Mouse (Mus musculus): Measurements from ENCODE around the gene Rassf2. TPM values are rescaled to one million over a fixed set of nuclear protein-coding genes. Genes with fewer than 3 reads are reported as not detected.

Gene Rassf2
- polyA plus RNA-seq, 2 experiments: 1.2 to 1.9 TPM

DNA sequence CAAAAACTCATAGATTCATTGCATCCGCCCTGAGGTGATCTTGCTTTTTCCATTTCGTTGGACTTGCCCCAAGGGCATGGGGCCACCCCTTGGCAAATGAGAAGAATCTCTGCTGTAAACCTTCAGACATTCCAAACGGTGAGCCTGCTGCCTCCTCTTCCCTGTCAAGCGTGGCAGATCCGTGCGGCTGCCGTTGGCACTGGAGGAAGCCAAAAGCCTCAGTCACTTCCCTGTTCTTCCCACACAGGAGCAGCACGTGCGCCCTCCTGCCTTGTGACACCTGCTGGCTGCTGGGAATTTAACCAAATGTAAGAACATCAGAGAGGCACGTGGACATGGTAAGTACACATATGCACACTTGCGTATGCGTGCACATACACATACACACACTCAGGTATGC is 34.3 kb downstream of the Rassf2 start:
- Histone ChIP-seq H3K27ac (no peak overlapping the region), H3K4me2 (ENCODE audit: low read depth) (no peak overlapping the region), H3K27me3 (ENCODE audit: control insufficient read depth, insufficient read depth, low read length) (no peaks in the 10 kb centered on the region), H3K36me3 (replicated peaks; ENCODE audit: control insufficient read depth, insufficient read depth, low read depth) (no peaks in the 10 kb centered on the region), H3K4me3 (ENCODE audit: insufficient read depth in 1 of 2, low read depth in 2 of 2, low read length in 2 of 2) (no peak overlapping the region), H3K9me3 (ENCODE audit: control insufficient read depth, low read length) (no peaks in the 10 kb centered on the region), H3K4me1 (replicated peaks; ENCODE audit: control insufficient read depth in 2 of 2, insufficient read depth in 2 of 2, low read length in 1 of 2) (no peaks in the 10 kb centered on the region), H3K9ac (replicated peaks) (no peak overlapping the region)
- TF ChIP-seq EP300 (IDR thresholded peaks at IDR 0.05; ENCODE audit: low read depth) (no peak), CTCF (IDR thresholded peaks at IDR 0.05; ENCODE audit: low read depth) (no peak)
- whole genome bisulfite sequencing (ENCODE audit: insufficient replicate concordance): 65% methylated on average over 12 of the region's 12 CpGs
- ATAC-seq (ENCODE audit: insufficient read depth) (no peak), DNase-seq (ENCODE audit: low read depth in 3 of 3, low spot score in 3 of 3) (no peak)

DNA sequence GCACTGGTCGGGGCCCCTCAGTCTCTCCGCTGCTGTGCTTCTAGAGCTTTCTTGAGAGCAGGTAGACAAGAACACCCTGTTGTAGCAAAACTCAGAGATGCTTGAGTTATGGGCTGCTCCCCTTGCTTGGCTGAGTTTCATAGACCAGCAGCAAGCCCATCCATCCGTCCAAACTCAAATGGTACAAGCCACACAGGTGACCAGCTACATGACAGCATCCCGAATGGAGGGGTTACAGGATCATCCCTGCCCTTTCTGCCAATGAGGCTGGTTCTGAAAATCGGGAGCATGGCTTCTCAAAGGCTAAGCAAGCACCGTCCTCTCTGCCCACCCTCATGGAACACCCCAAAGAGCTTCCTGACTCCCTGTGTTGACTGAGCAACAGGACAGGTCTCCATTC is 35.1 kb downstream of the Rassf2 start:
- DNase-seq (ENCODE audit: low read depth in 3 of 3, low spot score in 3 of 3) (no peak), ATAC-seq (ENCODE audit: insufficient read depth) (no peak)
- Histone ChIP-seq H3K4me3 (ENCODE audit: insufficient read depth in 1 of 2, low read depth in 2 of 2, low read length in 2 of 2) (no peak overlapping the region), H3K36me3 (replicated peaks; ENCODE audit: control insufficient read depth, insufficient read depth, low read depth) (no peaks in the 10 kb centered on the region), H3K4me1 (replicated peaks; ENCODE audit: control insufficient read depth in 2 of 2, insufficient read depth in 2 of 2, low read length in 1 of 2) (no peaks in the 10 kb centered on the region), H3K4me2 (ENCODE audit: low read depth) (no peak overlapping the region), H3K9me3 (ENCODE audit: control insufficient read depth, low read length) (no peaks in the 10 kb centered on the region), H3K27me3 (ENCODE audit: control insufficient read depth, insufficient read depth, low read length) (no peaks in the 10 kb centered on the region), H3K27ac (no peak overlapping the region), H3K9ac (replicated peaks) (no peak overlapping the region)
- TF ChIP-seq CTCF (IDR thresholded peaks at IDR 0.05; ENCODE audit: low read depth) (no peak), EP300 (IDR thresholded peaks at IDR 0.05; ENCODE audit: low read depth) (no peak)
- 69% methylated on average over 6 of the region's 6 CpGs for WGBS (ENCODE audit: insufficient replicate concordance)

- no peaks in the 10 kb centered on the region for H3K4me1 ChIP-seq (replicated peaks; ENCODE audit: control insufficient read depth in 2 of 2, insufficient read depth in 2 of 2, low read length in 1 of 2)
- no peak overlapping the region for H3K9ac ChIP-seq (replicated peaks)
- H3K4me2 ChIP-seq (ENCODE audit: low read depth): no peak overlapping the region
- H3K27ac ChIP-seq: no peak overlapping the region
- no peak for DNase-seq (ENCODE audit: low read depth in 3 of 3, low spot score in 3 of 3)
- TF ChIP-seq EP300 (IDR thresholded peaks at IDR 0.05; ENCODE audit: low read depth) (no peak), CTCF (IDR thresholded peaks at IDR 0.05; ENCODE audit: low read depth) (no peak)
- WGBS (ENCODE audit: insufficient replicate concordance): 61% methylated on average over 14 of the region's 14 CpGs
- ATAC-seq (ENCODE audit: insufficient read depth): no peak
- no peak overlapping the region for H3K4me3 ChIP-seq (ENCODE audit: insufficient read depth in 1 of 2, low read depth in 2 of 2, low read length in 2 of 2)
- no peaks in the 10 kb centered on the region for H3K36me3 ChIP-seq (replicated peaks; ENCODE audit: control insufficient read depth, insufficient read depth, low read depth)
- no peaks in the 10 kb centered on the region for H3K27me3 ChIP-seq (ENCODE audit: control insufficient read depth, insufficient read depth, low read length)
- no peaks in the 10 kb centered on the region for H3K9me3 ChIP-seq (ENCODE audit: control insufficient read depth, low read length)
These were observed 36.4 kb downstream of the Rassf2 start for GRCm38 (mm10) chr2:131993563-131994088.

GRCm38 (mm10) chr2:131993151-131993550 is 36.9 kb downstream of the Rassf2 start:
- DNase-seq (ENCODE audit: low read depth in 3 of 3, low spot score in 3 of 3): no peak
- Histone ChIP-seq H3K9ac (replicated peaks) (no peak overlapping the region), H3K36me3 (replicated peaks; ENCODE audit: control insufficient read depth, insufficient read depth, low read depth) (no peaks in the 10 kb centered on the region), H3K9me3 (ENCODE audit: control insufficient read depth, low read length) (no peaks in the 10 kb centered on the region), H3K4me1 (replicated peaks; ENCODE audit: control insufficient read depth in 2 of 2, insufficient read depth in 2 of 2, low read length in 1 of 2) (no peaks in the 10 kb centered on the region), H3K4me3 (ENCODE audit: insufficient read depth in 1 of 2, low read depth in 2 of 2, low read length in 2 of 2) (no peak overlapping the region), H3K27me3 (ENCODE audit: control insufficient read depth, insufficient read depth, low read length) (no peaks in the 10 kb centered on the region), H3K27ac (no peak overlapping the region), H3K4me2 (ENCODE audit: low read depth) (no peak overlapping the region)
- WGBS (ENCODE audit: insufficient replicate concordance): 66% methylated on average over 4 of the region's 4 CpGs
- no peak for ATAC-seq (ENCODE audit: insufficient read depth)
- TF ChIP-seq EP300 (IDR thresholded peaks at IDR 0.05; ENCODE audit: low read depth) (no peak), CTCF (IDR thresholded peaks at IDR 0.05; ENCODE audit: low read depth) (no peak)

DNA sequence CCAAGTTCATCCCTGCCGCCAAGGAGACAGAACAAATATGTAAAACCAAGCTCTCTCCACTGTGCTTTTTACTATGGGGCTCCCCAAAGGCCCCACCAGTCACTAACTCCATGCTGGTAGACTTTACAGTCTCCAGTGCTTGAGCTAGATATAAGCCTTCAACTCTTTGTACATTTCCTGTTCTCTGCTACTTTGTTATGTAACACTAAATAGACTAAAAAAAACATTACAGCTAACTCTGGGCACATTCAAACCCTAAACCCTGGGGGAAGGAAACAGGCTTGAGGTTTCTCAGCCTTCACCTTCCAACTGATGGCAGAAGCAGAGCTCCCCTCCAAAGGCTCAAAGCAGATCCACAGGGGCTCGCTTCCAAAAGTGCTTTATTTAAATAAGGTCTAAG is 37.6 kb downstream of the Rassf2 start:
- 53% methylated on average over 2 of the region's 2 CpGs for WGBS (ENCODE audit: insufficient replicate concordance)
- Histone ChIP-seq H3K9me3 (ENCODE audit: control insufficient read depth, low read length) (no peaks in the 10 kb centered on the region), H3K9ac (replicated peaks) (no peak overlapping the region), H3K36me3 (replicated peaks; ENCODE audit: control insufficient read depth, insufficient read depth, low read depth) (no peaks in the 10 kb centered on the region), H3K4me2 (ENCODE audit: low read depth) (no peak overlapping the region), H3K27ac (no peak overlapping the region), H3K4me3 (ENCODE audit: insufficient read depth in 1 of 2, low read depth in 2 of 2, low read length in 2 of 2) (no peak overlapping the region), H3K27me3 (ENCODE audit: control insufficient read depth, insufficient read depth, low read length) (no peaks in the 10 kb centered on the region), H3K4me1 (replicated peaks; ENCODE audit: control insufficient read depth in 2 of 2, insufficient read depth in 2 of 2, low read length in 1 of 2) (no peaks in the 10 kb centered on the region)
- no peak for DNase-seq (ENCODE audit: low read depth in 3 of 3, low spot score in 3 of 3)
- no peak for ATAC-seq (ENCODE audit: insufficient read depth)
- TF ChIP-seq CTCF (IDR thresholded peaks at IDR 0.05; ENCODE audit: low read depth): no peak
- TF ChIP-seq EP300 (IDR thresholded peaks at IDR 0.05; ENCODE audit: low read depth): no peak
